Mouse (Mus musculus): ENCODE results near the gene Cltb. TPM values are rescaled to one million over a fixed set of nuclear protein-coding genes. Genes with fewer than 3 reads are reported as not detected.

Cltb gene
- polyA plus RNA-seq, 1 experiment from 2014 or later: 59.0 TPM

- WGBS (ENCODE audit: missing documents): 10% methylated on average over 45 of the region's 45 CpGs
Observed at GRCm38 (mm10) chr13:54564232-54565200, 46.6 kb downstream of the Cltb start.

GRCm38 (mm10) chr13:54562562-54562961 lies 48.6 kb downstream of the Cltb start:
- H3K36me3 ChIP-seq (ENCODE audit: inconsistent target): peaks cover 41% of the 10 kb centered on the region
- no peak overlapping the region for H3K27ac ChIP-seq
- 88% methylated on average over 7 of the region's 7 CpGs for WGBS (ENCODE audit: missing documents)
- H3K4me3 ChIP-seq (ENCODE audit: inconsistent target): no peak overlapping the region
- peaks cover 43% of the 10 kb centered on the region for H3K79me2 ChIP-seq (ENCODE audit: inconsistent target)

More at GRCm38 (mm10) chr13:54564232-54565200, 46.6 kb downstream of the Cltb start:
- Histone ChIP-seq H3K36me3 (ENCODE audit: inconsistent target) (peaks cover 30% of the 10 kb centered on the region), H3K27ac (no peak overlapping the region), H3K4me3 (ENCODE audit: inconsistent target) (peak overlapping the region; percentile 87), H3K79me2 (ENCODE audit: inconsistent target) (peaks cover 43% of the 10 kb centered on the region)

- WGBS (ENCODE audit: missing documents): 93% methylated on average over 6 of the region's 7 CpGs
- H3K79me2 ChIP-seq (ENCODE audit: inconsistent target): peaks cover 43% of the 10 kb centered on the region
- no peak overlapping the region for H3K27ac ChIP-seq
- H3K4me3 ChIP-seq (ENCODE audit: inconsistent target): no peak overlapping the region
- peaks cover 54% of the 10 kb centered on the region for H3K36me3 ChIP-seq (ENCODE audit: inconsistent target)
Observed at GRCm38 (mm10) chr13:54560608-54561007, 50.5 kb downstream of the Cltb start.

- Histone ChIP-seq H3K36me3 (ENCODE audit: inconsistent target) (peaks cover 54% of the 10 kb centered on the region), H3K79me2 (ENCODE audit: inconsistent target) (peaks cover 41% of the 10 kb centered on the region), H3K4me3 (ENCODE audit: inconsistent target) (no peak overlapping the region), H3K27ac (no peak overlapping the region)
- WGBS (ENCODE audit: missing documents): 89% methylated on average over 2 of the region's 2 CpGs
Observed at GRCm38 (mm10) chr13:54559656-54560055, 51.5 kb downstream of the Cltb start.

- Histone ChIP-seq H3K36me3 (ENCODE audit: inconsistent target) (peaks cover 61% of the 10 kb centered on the region), H3K4me3 (ENCODE audit: inconsistent target) (no peak overlapping the region), H3K27ac (no peak overlapping the region), H3K79me2 (ENCODE audit: inconsistent target) (peaks cover 21% of the 10 kb centered on the region)
- WGBS (ENCODE audit: missing documents): 93% methylated on average over 1 of the region's 1 CpGs
Observed at GRCm38 (mm10) chr13:54557652-54558051, 53.5 kb downstream of the Cltb start.

GRCm38 (mm10) chr13:54556796-54557195 lies 54.3 kb downstream of the Cltb start:
- Histone ChIP-seq H3K79me2 (ENCODE audit: inconsistent target) (peaks cover 13% of the 10 kb centered on the region; the same call in 1 of the 2 replicates), H3K4me3 (ENCODE audit: inconsistent target) (no peak overlapping the region), H3K36me3 (ENCODE audit: inconsistent target) (peaks cover 67% of the 10 kb centered on the region), H3K27ac (no peak overlapping the region)
- WGBS (ENCODE audit: missing documents): 100% methylated on average over 3 of the region's 3 CpGs

GRCm38 (mm10) chr13:54556176-54556575 lies 55.0 kb downstream of the Cltb start:
- Histone ChIP-seq H3K27ac (no peak overlapping the region), H3K4me3 (ENCODE audit: inconsistent target) (no peak overlapping the region), H3K36me3 (ENCODE audit: inconsistent target) (peaks cover 67% of the 10 kb centered on the region), H3K79me2 (ENCODE audit: inconsistent target) (peaks cover 6% of the 10 kb centered on the region; the same call in 1 of the 2 replicates)
- WGBS (ENCODE audit: missing documents): 92% methylated on average over 9 of the region's 9 CpGs

GRCm38 (mm10) chr13:54548036-54548435 lies 63.1 kb downstream of the Cltb start:
- WGBS (ENCODE audit: missing documents): 96% methylated on average over 7 of the region's 7 CpGs
- H3K36me3 ChIP-seq (ENCODE audit: inconsistent target): peaks cover 24% of the 10 kb centered on the region
- H3K79me2 ChIP-seq (ENCODE audit: inconsistent target): no peaks in the 10 kb centered on the region
- no peak overlapping the region for H3K4me3 ChIP-seq (ENCODE audit: inconsistent target)
- no peak overlapping the region for H3K27ac ChIP-seq

Other genes starting within 250 kb of the Cltb start
- not detected in 3 replicates for gene Cplx2, start 240.0 kb downstream of the Cltb start, polyA plus RNA-seq (2018)
- 12.0 to 20.4 TPM (median 17.5 TPM) in 3 replicates for gene Thoc3, start 142.5 kb downstream of the Cltb start, polyA plus RNA-seq (2018)
- 2.8 to 7.0 TPM (median 4.7 TPM) in 3 replicates for gene Simc1, start 107.6 kb downstream of the Cltb start, polyA plus RNA-seq (2018)
- gene 4833439L19Rik, start 45.9 kb downstream of the Cltb start, polyA plus RNA-seq (2018): 57.4 to 59.9 TPM (median 57.6 TPM) in 3 replicates
- 9.2 to 23.9 TPM (median 19.0 TPM) in 3 replicates for gene Arl10, start 36.3 kb downstream of the Cltb start, polyA plus RNA-seq (2018)
- gene Nop16, start 21.3 kb downstream of the Cltb start, polyA plus RNA-seq (2018): 17.0 to 43.5 TPM (median 34.3 TPM) in 3 replicates
- 73.7 to 134 TPM (median 97.0 TPM) in 3 replicates for gene Higd2a, start 21.1 kb downstream of the Cltb start, polyA plus RNA-seq (2018)
- 29.7 to 65.4 TPM (median 34.7 TPM) in 3 replicates for gene Faf2, start 10.4 kb upstream of the Cltb start, polyA plus RNA-seq (2018)
- 62.2 to 71.1 TPM (median 68.0 TPM) in 3 replicates for gene Rnf44, start 82.6 kb upstream of the Cltb start, polyA plus RNA-seq (2018)
- gene Cdhr2, start 90.1 kb upstream of the Cltb start, polyA plus RNA-seq (2018): not detected in 3 replicates
- gene Gprin1, start 138.5 kb upstream of the Cltb start, polyA plus RNA-seq (2018): not detected in 3 replicates
- not detected in 3 replicates for gene Sncb, start 155.3 kb upstream of the Cltb start, polyA plus RNA-seq (2018)
- not detected in 3 replicates for gene Eif4e1b, start 172.7 kb upstream of the Cltb start, polyA plus RNA-seq (2018)
- 17.2 to 33.2 TPM (median 27.1 TPM) in 3 replicates for gene Tspan17, start 178.0 kb upstream of the Cltb start, polyA plus RNA-seq (2018)